Mouse (Mus musculus) right cerebral cortex, postnatal 4 days (tissue): ENCODE data around the gene Chad.
A peak's percentile ranks its signal among the peaks of the same experiment; 100 is the strongest.

ENCODE experiments used
- DNase-seq: peaks from one replicate; pipeline ENCODE4 v3.0.0-alpha.2; 2022

The Chad gene

DNA sequence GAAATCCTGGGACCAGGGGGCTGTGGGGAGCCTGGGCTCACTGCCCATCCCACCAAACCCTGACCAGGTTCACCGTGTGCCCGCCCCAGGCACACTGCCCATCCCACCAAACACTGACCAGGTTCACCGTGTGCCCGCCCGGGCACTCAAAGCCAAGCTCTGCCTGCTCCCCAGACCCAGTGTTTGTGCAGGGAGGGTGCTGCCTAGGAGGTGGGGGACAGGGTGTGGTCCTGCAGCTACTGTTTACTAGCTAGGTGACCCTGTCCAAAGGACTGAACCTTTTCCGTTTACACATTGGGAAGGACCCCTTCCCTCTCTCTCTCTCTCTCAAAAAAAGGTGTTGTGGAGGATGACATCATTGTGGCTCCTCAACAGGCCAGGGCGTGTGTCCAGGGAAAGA, 2.5 kb downstream of the Chad start:
- DNase-seq = no peak

DNA sequence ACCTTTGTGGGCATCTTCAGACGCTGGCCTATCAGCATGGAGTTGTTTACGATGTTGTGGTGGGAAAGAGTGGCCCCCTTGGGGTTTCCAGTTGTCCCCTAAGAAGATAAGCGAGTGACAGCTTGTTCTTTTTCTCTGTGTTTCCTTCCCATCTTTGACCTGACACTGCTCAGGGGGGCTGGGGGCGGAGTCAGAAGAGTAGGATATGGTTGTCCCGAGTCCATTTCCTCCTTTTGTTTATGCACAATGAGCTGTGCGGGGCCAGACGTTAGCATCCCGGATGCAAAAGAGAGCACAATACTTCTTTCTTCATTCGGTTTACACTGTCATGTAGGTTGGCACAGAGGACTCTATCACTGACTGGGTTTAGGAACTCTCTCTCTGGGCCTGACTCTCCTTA, 5.8 kb downstream of the Chad start:
- no peak for DNase-seq

DNA sequence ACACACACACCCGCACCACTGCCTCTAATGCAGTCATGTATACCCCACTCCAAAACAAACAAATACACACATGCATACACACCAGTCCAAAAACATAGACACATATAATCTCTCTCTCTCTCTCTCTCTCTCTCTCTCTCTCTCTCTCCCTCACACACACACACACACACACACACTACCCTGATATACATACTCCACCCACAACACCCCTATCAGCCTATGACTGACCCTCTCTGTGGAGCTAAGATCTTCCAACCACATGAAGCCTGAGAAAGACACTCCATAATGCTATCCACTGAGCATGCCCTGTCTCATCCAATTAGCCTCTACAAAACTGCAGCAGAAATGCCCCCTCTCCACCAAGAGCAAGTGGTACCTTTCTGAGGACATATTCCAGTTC, 7.0 kb downstream of the Chad start:
- DNase-seq = no peak

DNA sequence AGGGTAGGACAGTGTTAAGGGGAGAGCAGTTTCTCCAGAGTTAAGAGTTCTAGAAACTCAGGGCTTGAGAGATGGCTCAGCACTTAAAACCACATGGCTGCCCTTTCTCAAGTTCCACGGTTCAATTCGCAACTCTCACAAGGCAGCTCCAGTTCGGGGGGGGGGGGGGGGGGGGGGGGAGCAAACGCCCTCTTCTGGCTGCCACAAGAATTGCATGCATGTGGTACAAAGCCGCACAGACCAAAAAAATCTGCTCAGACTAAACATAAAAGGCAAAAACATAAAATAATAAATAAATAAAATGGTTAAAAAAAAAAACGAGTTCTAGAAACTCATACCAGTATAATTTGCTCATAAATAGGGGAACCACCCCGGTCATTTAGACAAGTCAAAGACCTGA, 9.7 kb downstream of the Chad start:
- no peak for DNase-seq

DNA sequence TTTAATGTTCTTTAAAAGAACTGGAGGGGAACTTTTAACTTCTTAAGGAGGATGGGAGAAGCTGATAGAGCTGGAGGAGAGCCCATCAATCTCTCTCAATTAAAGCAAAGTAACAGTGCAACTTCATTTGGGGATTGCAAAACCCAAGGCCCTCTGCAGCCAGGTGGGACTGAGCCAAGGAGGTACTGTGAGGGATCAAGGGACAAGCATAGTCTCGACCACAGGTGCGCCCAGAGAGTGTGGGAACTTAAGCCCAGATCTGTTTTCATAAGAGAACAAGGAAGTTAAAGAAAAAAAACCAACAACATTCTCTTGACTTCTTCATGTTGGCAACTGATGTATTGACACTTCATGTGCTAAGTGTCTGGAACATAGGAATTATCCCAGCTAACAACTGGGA, 10.2 kb downstream of the Chad start:
- no peak for DNase-seq

DNA sequence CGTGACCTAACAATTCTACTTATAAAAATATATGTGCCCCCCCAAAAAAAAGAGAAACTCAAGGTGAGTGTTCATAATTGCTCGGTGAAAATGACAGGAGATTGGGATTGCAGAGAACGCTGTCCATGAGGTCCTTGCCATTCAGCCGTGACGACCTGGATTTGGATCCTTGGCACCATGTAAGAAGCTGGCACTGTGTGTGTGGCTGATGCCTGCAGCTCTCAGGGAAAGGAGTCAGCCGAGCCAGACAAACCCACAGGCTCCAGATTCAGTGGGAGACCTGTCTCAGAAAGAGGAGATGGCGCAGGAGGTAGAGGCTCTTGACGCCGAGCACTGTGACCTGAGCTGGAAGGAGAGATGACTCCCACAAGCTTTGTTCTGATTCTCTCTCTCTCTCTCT, 11.5 kb downstream of the Chad start:
- no peak for DNase-seq

DNA sequence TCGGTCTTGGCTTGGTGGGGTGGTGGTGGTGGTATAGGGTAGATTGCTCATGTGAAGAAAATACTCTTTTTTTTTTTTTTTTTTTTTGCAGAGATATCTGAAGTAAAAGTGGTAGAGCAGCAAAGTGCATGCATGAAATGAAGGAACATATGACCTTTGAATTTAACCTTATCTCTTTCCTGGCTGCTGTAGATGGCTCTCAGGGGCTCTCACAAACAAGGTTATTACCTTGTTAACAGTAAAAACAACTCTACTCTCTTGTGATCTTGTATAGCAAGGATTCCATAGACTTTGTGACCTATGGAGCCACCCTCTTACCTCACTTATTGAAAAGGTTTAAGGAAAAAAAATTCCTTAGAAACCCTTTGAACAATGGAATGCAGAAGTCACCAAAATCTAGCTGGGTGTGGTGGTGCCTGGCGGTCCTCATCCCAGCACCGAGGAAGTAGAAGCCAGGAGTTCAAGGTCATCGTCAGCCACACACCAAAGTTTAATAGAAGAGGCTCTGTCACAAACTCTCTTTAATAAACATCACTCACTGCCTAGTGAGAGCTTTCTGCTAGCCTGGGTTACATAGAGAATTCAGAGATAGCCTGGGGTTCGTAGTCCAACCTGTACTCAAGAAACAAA, 15.4 kb downstream of the Chad start:
- no peak for DNase-seq

DNA sequence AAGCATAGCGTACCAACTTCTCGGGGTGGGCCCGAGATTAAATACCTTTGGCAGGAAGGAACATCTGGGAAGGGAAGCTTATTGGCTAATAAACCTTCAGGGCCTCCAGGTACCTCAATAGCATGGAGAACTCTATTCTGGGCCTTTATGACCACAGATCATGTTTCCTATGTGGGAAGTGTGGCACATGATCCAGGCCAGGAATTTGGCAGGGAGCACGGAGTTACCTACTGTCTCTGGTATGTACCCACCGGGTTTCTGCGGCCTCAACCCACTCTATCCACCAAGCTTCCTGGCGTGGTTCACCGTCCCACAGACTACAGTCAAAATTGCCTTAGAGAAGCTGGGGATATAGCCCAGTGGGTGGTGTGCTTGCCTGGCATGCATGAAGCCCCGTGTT, 20.2 kb downstream of the Chad start:
- DNase-seq = no peak

DNA sequence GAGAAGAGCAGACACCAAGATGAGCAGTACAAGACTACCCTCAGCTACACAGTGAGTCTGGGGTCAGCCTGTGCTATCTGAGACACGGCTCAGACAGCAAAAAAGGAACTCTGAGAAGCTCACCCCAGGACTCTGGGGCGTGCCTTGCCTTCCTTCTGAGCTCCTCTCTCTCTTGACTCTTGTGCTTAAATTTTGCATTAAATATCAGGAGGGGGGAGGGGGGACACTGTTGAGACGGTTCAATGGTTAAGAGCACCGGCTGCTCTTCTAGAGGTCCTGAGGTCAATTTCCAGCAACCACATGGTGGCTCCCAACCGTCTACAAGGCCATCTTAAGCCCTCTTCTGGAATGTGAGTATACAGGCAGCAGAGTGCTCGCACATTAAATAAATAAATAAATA, 22.7 kb downstream of the Chad start:
- no peak for DNase-seq

DNA sequence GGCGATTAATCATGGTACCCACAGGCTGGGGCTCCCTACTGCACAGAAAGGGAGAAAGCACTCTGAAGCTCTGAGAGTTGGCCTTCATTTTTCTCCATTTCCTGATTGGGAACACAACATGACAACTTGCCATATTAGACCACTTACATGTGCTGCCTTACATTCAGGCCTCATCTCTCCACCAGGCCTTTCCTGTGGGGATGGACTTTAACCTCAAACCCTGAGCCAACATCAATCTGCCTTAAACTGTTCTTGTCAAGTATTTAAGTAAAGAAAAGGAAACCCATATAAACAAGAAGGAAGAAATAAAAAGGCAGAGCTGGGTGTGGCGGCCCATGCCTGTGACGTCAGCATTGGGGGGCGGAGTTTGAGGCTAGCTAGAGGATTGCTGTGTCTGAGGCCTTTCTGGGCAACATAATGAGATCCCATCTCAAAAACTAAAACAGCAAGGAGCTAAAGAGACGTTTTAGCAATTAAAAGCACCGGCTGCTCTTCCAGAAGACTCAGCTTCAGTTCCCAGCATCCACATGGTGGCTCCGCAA, 31.5 kb downstream of the Chad start:
- DNase-seq = no peak

DNA sequence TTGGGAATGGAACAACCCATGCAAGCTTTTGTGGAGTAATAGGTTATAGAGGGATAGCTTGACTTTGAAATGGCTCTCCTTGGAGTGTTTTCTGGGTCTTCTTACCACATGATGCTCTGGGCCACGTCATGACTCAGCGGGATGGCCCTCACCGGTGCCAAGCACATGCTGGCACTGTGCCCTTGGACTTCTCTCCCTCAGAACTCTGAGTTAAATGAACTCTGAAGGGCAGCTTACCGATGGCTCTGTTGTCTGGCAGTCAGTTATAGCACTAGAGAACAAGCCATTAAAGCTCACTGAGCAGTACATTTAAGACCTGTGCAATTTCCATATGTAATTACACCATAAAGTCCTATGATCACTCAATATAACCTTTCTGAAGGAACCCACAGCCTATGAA, 32.5 kb downstream of the Chad start:
- DNase-seq = peak; percentile 22

DNA sequence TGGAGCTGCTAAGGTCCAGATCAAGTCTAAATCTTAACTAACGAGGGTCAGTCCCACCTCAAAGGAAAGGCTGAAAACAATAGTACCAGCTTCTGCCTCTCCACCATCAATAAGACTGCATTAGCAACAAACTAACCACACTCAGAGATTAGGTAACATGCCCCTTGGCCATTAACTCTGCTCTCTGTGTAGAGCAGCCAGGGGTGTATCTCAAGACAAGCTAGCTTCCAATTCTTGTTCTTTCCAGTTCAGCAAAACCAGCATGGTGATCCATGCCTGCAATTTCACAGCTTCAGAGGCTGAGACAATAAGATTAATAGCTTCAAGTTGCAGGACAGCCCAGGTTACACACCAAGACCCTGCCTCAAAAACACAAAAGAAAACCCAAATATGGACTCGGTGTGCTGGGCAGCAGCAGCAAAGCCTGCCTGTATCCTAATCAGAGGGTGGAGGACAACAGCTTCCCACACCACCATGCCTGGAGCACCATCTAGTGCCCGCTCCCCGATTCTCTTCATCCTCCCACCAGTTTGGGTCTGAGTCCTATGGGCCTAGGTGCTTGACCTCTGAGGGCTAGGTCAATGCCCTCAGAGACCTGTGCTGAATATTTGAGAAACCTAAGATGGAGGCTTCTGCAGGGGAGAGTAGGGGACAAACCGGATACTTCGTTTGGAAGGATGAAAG, 33.7 kb downstream of the Chad start:
- DNase-seq = no peak

DNA sequence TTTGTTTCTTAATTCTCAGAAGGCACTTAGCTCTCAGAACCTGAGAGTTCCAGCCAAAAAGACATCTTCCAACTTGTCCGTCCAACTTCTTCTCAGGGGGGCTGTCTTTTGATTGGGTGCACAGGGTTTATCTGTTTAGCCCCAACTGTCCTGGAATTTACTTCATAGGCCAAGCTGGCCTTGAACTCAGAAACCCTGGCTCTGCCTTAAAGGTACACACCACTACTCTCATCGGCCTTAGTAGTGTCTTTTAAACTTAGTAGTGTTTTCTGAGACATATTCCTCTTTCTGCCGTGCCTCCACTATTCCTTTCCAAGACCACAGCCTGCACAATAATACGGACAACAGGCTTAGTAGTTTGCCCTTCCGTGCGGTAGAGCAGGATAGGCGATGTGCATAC, 35.6 kb downstream of the Chad start:
- DNase-seq = no peak

DNA sequence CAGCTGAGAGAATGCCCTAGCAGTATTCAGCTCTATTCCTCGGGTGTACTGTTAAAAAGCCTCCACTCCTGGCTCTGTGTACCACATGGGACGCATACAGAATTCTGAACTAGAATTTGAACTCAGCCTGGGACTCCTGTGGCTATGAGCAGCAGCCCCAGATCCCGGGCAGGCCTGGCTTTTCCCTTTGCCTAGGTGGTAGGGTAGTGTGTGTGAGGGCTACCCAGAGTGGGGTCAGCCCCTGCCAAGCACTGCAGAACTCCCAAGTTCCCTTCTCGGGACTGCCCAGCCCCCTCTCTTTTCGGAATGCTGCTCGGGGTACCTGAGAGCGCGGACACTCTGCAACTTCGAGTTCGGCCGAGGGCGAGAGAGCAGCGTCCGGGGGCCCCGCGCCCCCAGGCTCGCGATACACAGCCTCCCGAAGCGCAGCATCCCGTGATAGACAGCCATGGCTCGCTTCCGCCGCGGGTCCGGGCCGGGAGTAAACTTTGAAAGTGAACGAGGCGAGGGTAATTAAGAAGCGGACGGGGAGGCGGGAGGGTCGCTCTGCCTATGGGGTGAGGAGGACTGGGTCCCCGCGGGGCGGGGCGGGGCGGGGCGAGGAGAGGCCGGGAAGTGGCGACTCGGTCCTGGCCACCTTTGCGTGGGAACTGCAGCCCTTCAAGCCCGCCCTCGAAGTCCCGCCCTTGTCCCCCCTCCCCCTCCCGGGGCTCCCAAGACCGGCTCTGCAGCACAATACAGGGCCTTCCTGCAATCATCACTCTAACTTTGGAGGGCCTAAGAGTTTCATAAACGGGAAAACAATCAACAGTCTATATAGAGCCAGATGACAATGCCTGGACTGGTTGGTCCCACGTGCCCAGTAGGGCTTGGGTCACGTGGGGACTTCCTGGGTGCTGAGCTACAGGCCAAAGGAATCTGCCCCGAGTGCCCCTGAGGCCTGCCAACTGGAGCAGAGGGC, 36.8 kb downstream of the Chad start, which contains the start of gene Acsf2:
TSS of gene Acsf2 (minus strand) at position 551 of the 961 bp plus-strand sequence.
- DNase-seq = peak; percentile 51

DNA sequence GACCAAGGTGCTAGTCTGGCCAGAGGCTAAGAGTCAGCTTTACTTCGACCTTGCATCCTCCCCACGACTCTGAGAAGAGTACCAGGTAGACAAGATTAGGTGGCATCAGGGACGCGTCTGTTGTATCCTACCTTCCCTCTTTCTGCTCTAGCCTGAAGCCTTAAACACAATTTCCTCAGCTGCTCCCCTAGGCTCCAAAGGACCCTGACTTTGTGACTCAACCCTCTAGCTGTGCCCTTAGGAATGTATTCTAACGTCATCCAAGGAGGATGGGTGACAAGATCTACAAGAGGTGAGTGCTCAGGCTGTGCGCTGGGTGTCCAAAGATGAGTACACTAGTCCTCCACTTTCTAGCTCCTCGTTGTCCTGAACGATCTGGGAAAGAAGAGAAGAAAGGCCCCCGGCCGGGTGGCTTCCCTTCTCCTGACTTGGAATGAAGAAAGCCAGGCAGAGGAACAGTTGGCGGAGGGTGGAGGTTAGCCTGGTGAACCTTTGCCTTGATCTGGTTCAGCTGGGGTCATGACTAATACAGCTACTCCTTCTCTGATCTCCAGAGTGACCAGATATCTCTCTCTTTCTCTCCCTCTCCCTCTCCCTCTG, 37.6 kb downstream of the Chad start:
- DNase-seq = no peak

DNA sequence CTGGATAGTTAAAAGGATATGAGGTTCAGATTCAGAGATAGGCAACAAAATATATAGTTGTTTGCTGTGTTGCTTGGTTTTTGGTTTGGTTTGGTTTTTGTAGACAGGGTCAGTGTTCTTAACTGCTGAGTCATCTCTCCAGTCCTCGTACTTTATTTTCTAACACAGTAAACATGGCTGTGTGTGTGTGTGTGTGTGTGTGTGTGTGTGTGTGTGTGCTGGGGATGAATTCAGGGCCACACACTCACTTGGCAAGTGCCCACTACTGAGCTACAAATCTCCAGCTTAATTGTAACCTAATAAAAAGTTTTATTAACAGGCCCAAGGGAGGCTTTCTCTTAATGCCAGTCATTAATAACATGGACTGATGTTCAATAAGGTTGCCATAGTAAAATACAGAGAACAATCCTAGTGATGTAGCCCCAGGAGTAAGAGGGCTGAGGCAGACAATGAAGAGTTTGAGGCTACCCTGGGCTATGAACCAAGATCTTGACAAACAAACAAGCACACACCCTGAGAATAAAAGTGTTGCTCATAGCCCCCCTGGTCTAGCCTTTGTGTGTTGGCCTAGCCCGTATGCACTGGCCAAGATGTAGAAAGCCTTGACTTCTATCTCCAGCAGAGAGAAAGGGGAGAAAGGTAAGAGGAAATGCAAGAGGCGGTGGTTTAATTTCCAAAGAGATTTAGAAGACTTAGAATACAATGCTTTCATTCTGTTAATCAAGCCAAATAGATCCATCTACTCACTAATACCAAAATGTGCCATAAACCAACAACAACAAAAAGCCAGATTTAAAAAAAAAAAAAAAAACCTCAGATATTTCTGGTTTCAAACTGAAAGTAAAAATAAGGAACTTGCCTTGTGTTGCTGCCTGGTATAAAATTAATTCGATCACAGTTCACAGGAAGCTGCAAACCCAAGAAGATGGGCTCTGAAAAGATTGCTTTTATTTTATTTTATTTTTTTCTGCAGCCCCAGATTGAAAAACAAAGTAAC, 46.2 kb downstream of the Chad start:
- no peak for DNase-seq

DNA sequence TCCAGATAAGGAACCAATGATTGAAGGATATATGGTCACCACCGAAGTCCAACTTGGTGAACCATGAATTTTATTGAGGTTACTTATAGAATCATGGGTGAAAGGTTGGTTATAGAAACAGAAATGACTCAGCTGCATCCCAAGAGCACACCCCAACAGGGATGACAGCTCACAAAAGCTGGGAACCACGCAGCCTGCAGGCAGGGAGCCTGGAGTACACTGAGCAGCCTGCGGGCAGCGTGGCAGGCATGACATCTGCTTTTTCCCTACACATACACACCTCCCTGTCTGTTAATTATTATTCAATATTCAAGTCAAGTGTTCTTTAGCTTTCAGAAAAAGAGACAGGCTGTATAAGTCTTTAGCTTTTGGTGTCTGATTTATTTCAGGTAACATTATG, 49.8 kb downstream of the Chad start:
- no peak for DNase-seq

DNA sequence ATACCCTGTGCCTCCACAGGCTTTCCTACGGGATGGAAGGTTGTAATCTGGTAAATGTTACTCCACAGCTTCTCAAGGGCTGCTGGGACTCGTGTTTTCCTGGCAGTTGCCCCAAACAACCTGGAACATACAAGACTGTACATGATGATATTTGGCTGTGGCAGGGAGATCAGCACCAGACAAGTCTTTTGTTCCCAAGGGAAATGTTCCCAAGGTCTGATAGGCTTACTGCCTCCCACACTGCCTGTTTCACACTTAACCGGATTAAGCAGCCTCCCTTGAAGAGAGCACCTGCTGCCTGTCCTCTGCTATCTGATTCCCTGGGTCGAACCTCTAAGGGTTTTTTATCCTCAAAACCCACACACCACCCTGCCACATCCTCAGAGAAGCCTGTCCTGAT, 50.6 kb downstream of the Chad start:
- no peak for DNase-seq

DNA sequence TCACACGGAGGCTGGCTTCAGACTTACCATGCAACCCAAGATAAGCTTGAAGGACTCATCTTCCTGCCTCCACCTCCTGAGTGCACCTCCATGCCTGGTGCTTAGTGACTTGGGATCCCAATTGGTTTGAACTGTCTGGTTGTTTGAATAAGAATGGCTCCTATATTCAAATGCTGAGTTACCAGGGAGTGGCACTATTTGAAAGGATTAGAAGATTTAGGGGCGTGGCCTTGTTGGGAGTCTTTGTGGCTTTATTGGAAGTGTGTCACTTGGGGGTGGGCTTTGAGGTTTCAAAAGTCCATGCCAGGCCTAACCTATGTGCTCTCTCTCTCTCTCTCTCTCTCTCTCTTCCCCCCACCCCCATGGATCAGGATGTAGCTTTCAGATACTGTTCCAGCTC, 52.8 kb downstream of the Chad start:
- DNase-seq = no peak
